Mouse (Mus musculus) lung, postnatal 0 days (tissue): ENCODE results near the gene Dot1l. TPM values are rescaled to one million over a fixed set of nuclear protein-coding genes. Genes with fewer than 3 reads are reported as not detected.
A peak's percentile ranks its signal among the peaks of the same experiment; 100 is the strongest.

Experiments
- ATAC-seq: fragments of 200-750 bp; cut with Nextera tagmentation; 2 replicates; pipeline ENCODE4 v1.8.0; 2017; ENCODE audit warnings: moderate library complexity
- DNase-seq: peaks from one replicate; pipeline ENCODE4 v3.0.0-alpha.2; 2016; ENCODE audit warnings: low spot score
- H3K27ac ChIP-seq: fragments of 300-500 bp; sonication (generic); 2 replicates; pipeline ENCODE4 v1.5.1; 2014; ENCODE audit warnings: antibody characterized with exemption, mild to moderate bottlenecking, low read length, mixed read lengths
- H3K27me3 ChIP-seq: fragments of 300-500 bp; sonication (generic); replicated peaks from 2 replicates; pipeline ENCODE4 v1.6.1; 2014; ENCODE audit warnings: low read length, mixed read lengths; ENCODE audit not compliant: insufficient read depth
- H3K36me3 ChIP-seq: fragments of 300-500 bp; sonication (generic); 2 replicates; pipeline ENCODE4 v1.6.1; 2014; ENCODE audit warnings: low read length, mixed read lengths; ENCODE audit not compliant: insufficient read depth
- H3K4me1 ChIP-seq: fragments of 300-500 bp; sonication (generic); 2 replicates; pipeline ENCODE4 v1.6.1; 2014; ENCODE audit warnings: antibody characterized with exemption, low read depth, low read length, mixed read lengths; ENCODE audit not compliant: insufficient read depth
- H3K4me2 ChIP-seq: fragments of 300-500 bp; sonication (generic); replicated peaks from 2 replicates; pipeline ENCODE4 v1.6.1; 2014; ENCODE audit warnings: low read depth, mild to moderate bottlenecking, low read length, moderate library complexity, mixed read lengths
- H3K4me3 ChIP-seq: fragments of 300-500 bp; sonication (generic); 2 replicates; pipeline ENCODE4 v1.5.1; 2014; ENCODE audit warnings: low read depth, low read length
- H3K9ac ChIP-seq: fragments of 300-500 bp; sonication (generic); replicated peaks from 2 replicates; pipeline ENCODE4 v1.6.1; 2014; ENCODE audit warnings: low read depth, mild to moderate bottlenecking
- H3K9me3 ChIP-seq: fragments of 300-500 bp; sonication (generic); 2 replicates; pipeline ENCODE4 v1.6.1; 2016; ENCODE audit warnings: low read length, mixed read lengths
- CTCF ChIP-seq: IDR thresholded peaks from 2 replicates; pipeline ENCODE4 v1.5.1; 2016; ENCODE audit warnings: antibody characterized with exemption, mild to moderate bottlenecking
- EP300 ChIP-seq: IDR thresholded peaks from 2 replicates; pipeline ENCODE4 v1.6.1; 2016; ENCODE audit warnings: antibody characterized with exemption, mild to moderate bottlenecking, control low read depth
- WGBS: fragments of 180-500 bp; shearing (Covaris S2); extraction: QIAGEN DNeasy Blood & Tissue Kit; methylation state at CpG from one replicate; pipeline ENCODE4 v1.1.7; 2014; 5-methylcytosine and 5-hydroxymethylcytosine counted together
- polyA plus RNA-seq: library from polyadenylated mRNA; unstranded; fragments of >200 nt; fragmentation: Nextera tagmentation; extraction: Ambion mirVana; gene quantifications from 2 replicates; pipeline ENCODE4 v1.2.1, GENCODE M21; 2015

The Dot1l gene
- polyA plus RNA-seq, 1 experiment from 2014 or later: 7.4 TPM

GRCm38 (mm10) chr10:80756509-80756908, 1.5 kb downstream of the Dot1l start:
- TF ChIP-seq EP300: no peak
- no peak for TF ChIP-seq CTCF
- H3K27ac ChIP-seq: no peak overlapping the region
- H3K4me2 ChIP-seq: peak overlapping the region; percentile 91
- peaks cover 24% of the 10 kb centered on the region for H3K4me1 ChIP-seq
- 47% methylated on average over 2 of the region's 2 CpGs for WGBS
- no peaks in the 10 kb centered on the region for H3K36me3 ChIP-seq
- H3K9ac ChIP-seq: 0 out of 2 replicates have a peak overlapping the region, but pooled peaks have one; percentile 81
- no peak for DNase-seq
- 0 out of 2 replicates have a peak overlapping the region, but pooled peaks have one; percentile 97 for H3K4me3 ChIP-seq
- no peaks in the 10 kb centered on the region for H3K9me3 ChIP-seq
- no peaks in the 10 kb centered on the region for H3K27me3 ChIP-seq
- ATAC-seq: no peak

- no peaks in the 10 kb centered on the region for H3K27me3 ChIP-seq
- H3K27ac ChIP-seq: no peak overlapping the region
- DNase-seq: no peak
- 0 out of 2 replicates have a peak overlapping the region, but pooled peaks have one; percentile 91 for H3K4me2 ChIP-seq
- H3K4me3 ChIP-seq: no peak overlapping the region
- H3K36me3 ChIP-seq: no peaks in the 10 kb centered on the region
- H3K9me3 ChIP-seq: no peaks in the 10 kb centered on the region
- H3K9ac ChIP-seq: no peak overlapping the region
- no peak for ATAC-seq
- H3K4me1 ChIP-seq: peaks cover 22% of the 10 kb centered on the region
- TF ChIP-seq EP300 (no peak), CTCF (no peak)
- WGBS: 43% methylated on average over 4 of the region's 4 CpGs
These were observed 2.0 kb downstream of the Dot1l start for GRCm38 (mm10) chr10:80756967-80757366.

- Histone ChIP-seq H3K36me3 (no peaks in the 10 kb centered on the region), H3K4me2 (no peak overlapping the region), H3K27me3 (no peaks in the 10 kb centered on the region), H3K4me3 (no peak overlapping the region), H3K4me1 (peaks cover 15% of the 10 kb centered on the region), H3K9me3 (no peaks in the 10 kb centered on the region), H3K9ac (no peak overlapping the region), H3K27ac (no peak overlapping the region; the same call in 1 of the 2 replicates)
- TF ChIP-seq EP300 (no peak), CTCF (peak; percentile 81)
- peak; percentile 83 for DNase-seq
- WGBS: 30% methylated on average over 5 of the region's 5 CpGs
- ATAC-seq: peak; percentile 44
These were observed 2.7 kb downstream of the Dot1l start for GRCm38 (mm10) chr10:80757717-80758116.

- no peaks in the 10 kb centered on the region for H3K27me3 ChIP-seq
- H3K9ac ChIP-seq: no peak overlapping the region
- peaks cover 15% of the 10 kb centered on the region for H3K4me1 ChIP-seq
- H3K27ac ChIP-seq: no peak overlapping the region
- DNase-seq (no peak), ATAC-seq (no peak)
- H3K9me3 ChIP-seq: no peaks in the 10 kb centered on the region
- H3K4me2 ChIP-seq: no peak overlapping the region
- 65% methylated on average over 7 of the region's 7 CpGs for WGBS
- no peak for TF ChIP-seq CTCF
- TF ChIP-seq EP300: no peak
- no peaks in the 10 kb centered on the region for H3K36me3 ChIP-seq
- no peak overlapping the region for H3K4me3 ChIP-seq
These were observed 3.6 kb downstream of the Dot1l start for GRCm38 (mm10) chr10:80758651-80759050.

GRCm38 (mm10) chr10:80760596-80761524, 5.9 kb downstream of the Dot1l start:
- no peak for DNase-seq
- Histone ChIP-seq H3K27me3 (no peaks in the 10 kb centered on the region), H3K9me3 (no peaks in the 10 kb centered on the region), H3K4me3 (no peak overlapping the region), H3K36me3 (no peaks in the 10 kb centered on the region), H3K9ac (no peak overlapping the region), H3K4me1 (peaks cover 13% of the 10 kb centered on the region), H3K4me2 (no peak overlapping the region), H3K27ac (no peak overlapping the region)
- TF ChIP-seq EP300 (no peak), CTCF (no peak)
- WGBS: 68% methylated on average over 4 of the region's 4 CpGs
- ATAC-seq: no peak

- no peak overlapping the region for H3K9ac ChIP-seq
- H3K27me3 ChIP-seq: no peaks in the 10 kb centered on the region
- TF ChIP-seq EP300: no peak
- TF ChIP-seq CTCF: no peak
- peaks cover 3% of the 10 kb centered on the region; the same call in 1 of the 2 replicates for H3K4me1 ChIP-seq
- H3K4me3 ChIP-seq: no peak overlapping the region
- ATAC-seq (no peak), DNase-seq (no peak)
- H3K4me2 ChIP-seq: no peak overlapping the region
- no peaks in the 10 kb centered on the region for H3K9me3 ChIP-seq
- no peak overlapping the region for H3K27ac ChIP-seq
- WGBS: 65% methylated on average over 3 of the region's 3 CpGs
- H3K36me3 ChIP-seq: no peaks in the 10 kb centered on the region
These were observed 6.8 kb downstream of the Dot1l start for GRCm38 (mm10) chr10:80761821-80762220.
